Mouse (Mus musculus): ENCODE results near the gene Eif1ad. TPM values are rescaled to one million over a fixed set of nuclear protein-coding genes. Genes with fewer than 3 reads are reported as not detected.

Gene Eif1ad
- total RNA-seq, 2 experiments from 2014 or later, result 36.5 to 42.2 TPM

- no peak for DNase-seq (ENCODE audit: low spot score in 2 of 2)
Measured at GRCm38 (mm10) chr19:5414534-5414957, 48.0 kb downstream of the Eif1ad start.

GRCm38 (mm10) chr19:5418750-5419466 is 52.4 kb downstream of the Eif1ad start:
- DNase-seq (ENCODE audit: low spot score in 2 of 2), result no peak

GRCm38 (mm10) chr19:5419630-5420029 is 53.1 kb downstream of the Eif1ad start:
- no peak for DNase-seq (ENCODE audit: low spot score in 2 of 2)

GRCm38 (mm10) chr19:5420579-5420978 is 54.0 kb downstream of the Eif1ad start:
- DNase-seq (ENCODE audit: low spot score in 2 of 2), result no peak

Other genes with a start within 250 kb of the Eif1ad start
- 10 to 100 TPM; 39.5 to 45.3 TPM for gene Klc2, start 248.2 kb upstream of the Eif1ad start, total RNA-seq (2021)
- gene Pacs1, start 93.6 kb upstream of the Eif1ad start, total RNA-seq (2021), result 10 to 100 TPM; 35.0 to 39.4 TPM
- 100 to 1,000 TPM; 210 to 224 TPM for gene Sf3b2, start 71.3 kb upstream of the Eif1ad start, total RNA-seq (2021)
- under 1 TPM; 0.45 to 0.67 TPM for gene Gal3st3, start 68.4 kb upstream of the Eif1ad start, total RNA-seq (2021)
- gene Catsper1, start 31.0 kb upstream of the Eif1ad start, total RNA-seq (2021), result not detected
- gene Cst6, start 17.2 kb upstream of the Eif1ad start, total RNA-seq (2021), result 1 to 10 TPM; 2.6 to 3.4 TPM
- gene Banf1, start 427 bp downstream of the Eif1ad start, total RNA-seq (2021), result 100 to 1,000 TPM; 153 to 164 TPM
- 100 to 1,000 TPM in 1 of 2 experiments, 10 to 100 TPM in 1; 98.7 to 123 TPM for gene Sart1, start 22.0 kb downstream of the Eif1ad start, total RNA-seq (2021)
- not detected for gene Tsga10ip, start 35.8 kb downstream of the Eif1ad start, total RNA-seq (2021)
- gene Drap1, start 58.2 kb downstream of the Eif1ad start, total RNA-seq (2021), result 100 to 1,000 TPM; 236 to 266 TPM
- 10 to 100 TPM; 55.1 to 56.7 TPM for gene AI837181, start 58.4 kb downstream of the Eif1ad start, total RNA-seq (2021)
- gene Fosl1, start 80.8 kb downstream of the Eif1ad start, total RNA-seq (2021), result under 1 TPM in 1 of 2 experiments, not detected in 1; 0.20 TPM
- 10 to 100 TPM; 10.4 to 10.6 TPM for gene Ccdc85b, start 91.2 kb downstream of the Eif1ad start, total RNA-seq (2021)
- 100 to 1,000 TPM; 134 to 137 TPM for gene Fibp, start 93.9 kb downstream of the Eif1ad start, total RNA-seq (2021)
- 1 to 10 TPM in 1 of 2 experiments, under 1 TPM in 1; 0.67 to 1.3 TPM for gene Ctsw, start 101.8 kb downstream of the Eif1ad start, total RNA-seq (2021)
- 10 to 100 TPM; 80.0 to 88.0 TPM for gene Efemp2, start 107.2 kb downstream of the Eif1ad start, total RNA-seq (2021)
- 10 to 100 TPM; 24.9 to 29.8 TPM for gene Mus81, start 121.7 kb downstream of the Eif1ad start, total RNA-seq (2021)
- gene Cfl1, start 123.7 kb downstream of the Eif1ad start, total RNA-seq (2021), result 100 to 1,000 TPM; 789 to 859 TPM
- 1 to 10 TPM; 3.0 to 3.5 TPM for gene 1700020D05Rik, start 137.0 kb downstream of the Eif1ad start, total RNA-seq (2021)
- gene Snx32, start 143.8 kb downstream of the Eif1ad start, total RNA-seq (2021), result 10 to 100 TPM; 15.1 to 16.0 TPM
- 1 to 10 TPM in 1 of 2 experiments, not detected in 1; 1.6 TPM for gene Ovol1, start 193.9 kb downstream of the Eif1ad start, total RNA-seq (2021)
- 1 to 10 TPM; 6.0 to 8.9 TPM for gene Ap5b1, start 201.3 kb downstream of the Eif1ad start, total RNA-seq (2021)
- 100 to 1,000 TPM; 109 to 110 TPM for gene Rnaseh2c, start 235.1 kb downstream of the Eif1ad start, total RNA-seq (2021)
- gene Kat5, start 243.5 kb downstream of the Eif1ad start, total RNA-seq (2021), result 10 to 100 TPM; 69.0 to 83.1 TPM